Mouse (Mus musculus): Measurements from ENCODE around the gene Npc1l1. TPM values are rescaled to one million over a fixed set of nuclear protein-coding genes. Genes with fewer than 3 reads are reported as not detected.

Gene Npc1l1
- total and polyA plus RNA-seq, 2 experiments from 2014 or later, result not detected

GRCm38 (mm10) chr11:6208158-6208557 is 21.8 kb downstream of the Npc1l1 start:
- no peak overlapping the region for H3K4me3 ChIP-seq (ENCODE audit: low read depth, low read length)
- no peak for DNase-seq
- H3K36me3 ChIP-seq (ENCODE audit: insufficient read depth), result no peaks in the 10 kb centered on the region
- no peaks in the 10 kb centered on the region for H3K9me3 ChIP-seq (ENCODE audit: low read length)
- WGBS, result 89% methylated on average over 1 of the region's 1 CpGs
- no peak overlapping the region for H3K4me2 ChIP-seq (ENCODE audit: low read depth)
- no peak for ATAC-seq
- H3K4me1 ChIP-seq (ENCODE audit: insufficient read depth), result no peaks in the 10 kb centered on the region
- H3K9ac ChIP-seq, result no peak overlapping the region
- no peaks in the 10 kb centered on the region for H3K27me3 ChIP-seq (ENCODE audit: insufficient read depth, low read length)
- H3K27ac ChIP-seq (ENCODE audit: low read depth, low read length), result no peak overlapping the region
- no peak for TF ChIP-seq CTCF (IDR thresholded peaks at IDR 0.05; ENCODE audit: low read depth)

GRCm38 (mm10) chr11:6207090-6207489 is 22.9 kb downstream of the Npc1l1 start:
- whole genome bisulfite sequencing, result 89% methylated on average over 2 of the region's 2 CpGs
- no peaks in the 10 kb centered on the region for H3K36me3 ChIP-seq (ENCODE audit: insufficient read depth)
- ATAC-seq, result no peak
- H3K4me1 ChIP-seq (ENCODE audit: insufficient read depth), result no peaks in the 10 kb centered on the region
- H3K27me3 ChIP-seq (ENCODE audit: insufficient read depth, low read length), result no peaks in the 10 kb centered on the region
- no peak overlapping the region for H3K9ac ChIP-seq
- H3K27ac ChIP-seq (ENCODE audit: low read depth, low read length), result no peak overlapping the region
- no peak for TF ChIP-seq CTCF (IDR thresholded peaks at IDR 0.05; ENCODE audit: low read depth)
- no peak overlapping the region for H3K4me3 ChIP-seq (ENCODE audit: low read depth, low read length)
- no peak for DNase-seq
- no peak overlapping the region for H3K4me2 ChIP-seq (ENCODE audit: low read depth)
- H3K9me3 ChIP-seq (ENCODE audit: low read length), result no peaks in the 10 kb centered on the region

GRCm38 (mm10) chr11:6200570-6200969 is 29.4 kb downstream of the Npc1l1 start:
- no peak for TF ChIP-seq CTCF (IDR thresholded peaks at IDR 0.05; ENCODE audit: low read depth)
- peak overlapping the region; percentile 96 for H3K4me3 ChIP-seq (ENCODE audit: low read depth, low read length)
- H3K27me3 ChIP-seq (ENCODE audit: insufficient read depth, low read length), result no peaks in the 10 kb centered on the region
- H3K4me2 ChIP-seq (ENCODE audit: low read depth), result peak overlapping the region; percentile 86
- no peaks in the 10 kb centered on the region for H3K9me3 ChIP-seq (ENCODE audit: low read length)
- H3K36me3 ChIP-seq (ENCODE audit: insufficient read depth), result no peaks in the 10 kb centered on the region
- ATAC-seq, result peak; percentile 25
- peak overlapping the region; percentile 93 for H3K9ac ChIP-seq
- H3K27ac ChIP-seq (ENCODE audit: low read depth, low read length), result peak overlapping the region; percentile 98
- peaks cover 15% of the 10 kb centered on the region for H3K4me1 ChIP-seq (ENCODE audit: insufficient read depth)
- 22% methylated on average over 9 of the region's 9 CpGs for WGBS
- DNase-seq, result no peak

GRCm38 (mm10) chr11:6200087-6200569 is 29.8 kb downstream of the Npc1l1 start, which contains the start of gene Nudcd3:
Gene Nudcd3, minus strand, starts transcription at chr11:6200415.
- H3K27me3 ChIP-seq (ENCODE audit: insufficient read depth, low read length), result no peaks in the 10 kb centered on the region
- peak; percentile 96 for DNase-seq
- peak within 1 kb of the TSS; percentile 98 for H3K27ac ChIP-seq (ENCODE audit: low read depth, low read length)
- H3K4me2 ChIP-seq (ENCODE audit: low read depth), result peak within 1 kb of the TSS; percentile 86
- no peaks in the 10 kb centered on the region for H3K36me3 ChIP-seq (ENCODE audit: insufficient read depth)
- no peaks in the 10 kb centered on the region for H3K9me3 ChIP-seq (ENCODE audit: low read length)
- peak within 1 kb of the TSS; percentile 93 for H3K9ac ChIP-seq
- ATAC-seq, result peak; percentile 96
- under 1% methylated on average over 39 of the region's 39 CpGs for WGBS
- peak within 1 kb of the TSS; percentile 96 for H3K4me3 ChIP-seq (ENCODE audit: low read depth, low read length)
- H3K4me1 ChIP-seq (ENCODE audit: insufficient read depth), result peaks cover 15% of the 10 kb centered on the region
- no peak; the same call in 1 of the 2 replicates for TF ChIP-seq CTCF (IDR thresholded peaks at IDR 0.05; ENCODE audit: low read depth)

- peak; percentile 34 for TF ChIP-seq CTCF (IDR thresholded peaks at IDR 0.05; ENCODE audit: low read depth)
- peaks cover 15% of the 10 kb centered on the region for H3K4me1 ChIP-seq (ENCODE audit: insufficient read depth)
- no peak for DNase-seq
- no peaks in the 10 kb centered on the region for H3K27me3 ChIP-seq (ENCODE audit: insufficient read depth, low read length)
- H3K27ac ChIP-seq (ENCODE audit: low read depth, low read length), result peak within 1 kb of the TSS; percentile 98
- peak within 1 kb of the TSS; percentile 93 for H3K9ac ChIP-seq
- peak within 1 kb of the TSS; percentile 86 for H3K4me2 ChIP-seq (ENCODE audit: low read depth)
- H3K9me3 ChIP-seq (ENCODE audit: low read length), result no peaks in the 10 kb centered on the region
- H3K4me3 ChIP-seq (ENCODE audit: low read depth, low read length), result peak within 1 kb of the TSS; percentile 96
- 4% methylated on average over 35 of the region's 35 CpGs for WGBS
- peak; percentile 28 for ATAC-seq
- peaks cover under 1% of the 10 kb centered on the region; the same call in 1 of the 2 replicates for H3K36me3 ChIP-seq (ENCODE audit: insufficient read depth)
These were observed 30.4 kb downstream of the Npc1l1 start, which contains the start of gene A730071L15Rik for GRCm38 (mm10) chr11:6199410-6200086. Gene A730071L15Rik, plus strand, starts transcription at chr11:6200029.

GRCm38 (mm10) chr11:6198449-6198848 is 31.5 kb downstream of the Npc1l1 start:
- peaks cover 4% of the 10 kb centered on the region; the same call in 1 of the 2 replicates for H3K36me3 ChIP-seq (ENCODE audit: insufficient read depth)
- DNase-seq, result no peak
- no peak overlapping the region for H3K4me3 ChIP-seq (ENCODE audit: low read depth, low read length)
- no peak overlapping the region for H3K27ac ChIP-seq (ENCODE audit: low read depth, low read length)
- TF ChIP-seq CTCF (IDR thresholded peaks at IDR 0.05; ENCODE audit: low read depth), result no peak
- H3K9me3 ChIP-seq (ENCODE audit: low read length), result no peaks in the 10 kb centered on the region
- ATAC-seq, result no peak
- H3K4me2 ChIP-seq (ENCODE audit: low read depth), result peak overlapping the region; percentile 86
- H3K27me3 ChIP-seq (ENCODE audit: insufficient read depth, low read length), result no peaks in the 10 kb centered on the region
- peaks cover 15% of the 10 kb centered on the region for H3K4me1 ChIP-seq (ENCODE audit: insufficient read depth)
- no peak overlapping the region for H3K9ac ChIP-seq
- WGBS, result 94% methylated on average over 4 of the region's 4 CpGs

- ATAC-seq (no peak), DNase-seq (no peak)
- H3K27me3 ChIP-seq (ENCODE audit: insufficient read depth, low read length), result no peaks in the 10 kb centered on the region
- no peak for TF ChIP-seq CTCF (IDR thresholded peaks at IDR 0.05; ENCODE audit: low read depth)
- H3K36me3 ChIP-seq (ENCODE audit: insufficient read depth), result peaks cover 10% of the 10 kb centered on the region; the same call in 1 of the 2 replicates
- H3K27ac ChIP-seq (ENCODE audit: low read depth, low read length), result no peak overlapping the region
- 90% methylated on average over 8 of the region's 8 CpGs for WGBS
- peaks cover 15% of the 10 kb centered on the region for H3K4me1 ChIP-seq (ENCODE audit: insufficient read depth)
- no peak overlapping the region for H3K4me3 ChIP-seq (ENCODE audit: low read depth, low read length)
- H3K9me3 ChIP-seq (ENCODE audit: low read length), result no peaks in the 10 kb centered on the region
- no peak overlapping the region for H3K9ac ChIP-seq
- no peak overlapping the region for H3K4me2 ChIP-seq (ENCODE audit: low read depth)
These were observed 33.2 kb downstream of the Npc1l1 start for GRCm38 (mm10) chr11:6196780-6197179.

All from forebrain, postnatal 0 days (tissue).